Mouse (Mus musculus) retina, postnatal 1 day (tissue): ENCODE measurements at regions not wholly inside any gene's neighbourhood (a gene's known extent, or its start where the extent isn't known, plus 50 kb on each side); places are given as distances from the start of the nearest gene placed in this dataset.

Experiments used
- DNase-seq: peaks from one replicate; pipeline ENCODE4 v3.0.0-alpha.2; 2012

GRCm38 (mm10) chr4:56036334-56036733 is 504.1 kb upstream of the Klf4 start:
- no peak for DNase-seq

- no peak for DNase-seq
These were observed 503.3 kb upstream of the Klf4 start for GRCm38 (mm10) chr4:56035543-56035942.

- DNase-seq = no peak
These were observed 496.2 kb upstream of the Klf4 start for GRCm38 (mm10) chr4:56028441-56028840.

- no peak for DNase-seq
These were observed 495.0 kb upstream of the Klf4 start for GRCm38 (mm10) chr4:56027258-56027657.

DNA sequence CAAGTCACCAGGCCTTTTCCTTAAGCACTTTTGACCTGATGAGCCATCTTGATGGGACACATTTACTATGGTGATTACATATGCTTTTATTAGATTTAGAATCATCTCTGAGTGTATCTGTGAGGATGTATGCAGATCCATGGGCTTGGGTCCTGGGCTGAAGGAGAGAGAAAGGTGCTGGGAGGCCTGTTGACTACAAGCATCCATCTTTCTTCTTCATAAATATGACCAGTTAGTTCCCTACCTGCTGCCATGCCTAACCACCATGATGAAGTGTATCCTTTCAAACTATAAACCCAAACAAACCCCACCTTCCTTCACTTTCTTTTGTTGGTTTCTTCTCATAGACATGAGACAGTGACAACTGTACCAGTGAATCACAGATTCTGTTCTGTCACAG is 492.2 kb upstream of the Klf4 start:
- DNase-seq = no peak

- no peak for DNase-seq
These were observed 485.9 kb upstream of the Klf4 start for GRCm38 (mm10) chr4:56018212-56018611.

DNA sequence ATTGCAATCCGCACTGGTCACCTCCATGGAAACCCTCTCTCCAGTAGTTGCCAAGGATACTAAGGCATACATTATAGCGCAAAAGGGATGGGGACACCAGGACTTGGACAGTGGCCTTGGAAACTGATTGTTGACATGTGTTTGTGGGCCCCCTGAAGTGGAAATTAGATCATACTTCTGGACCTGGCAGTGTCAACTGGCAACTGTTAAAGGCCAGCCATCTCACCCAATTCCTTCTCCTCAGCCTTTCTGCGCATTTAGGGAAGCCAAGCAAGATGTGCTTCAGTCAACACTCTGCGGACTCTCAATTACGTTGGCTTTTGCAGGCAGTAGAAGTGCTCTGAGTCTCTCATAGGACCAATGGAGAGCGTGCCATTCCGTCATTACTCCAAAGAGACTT is 483.2 kb upstream of the Klf4 start:
- DNase-seq = no peak

DNA sequence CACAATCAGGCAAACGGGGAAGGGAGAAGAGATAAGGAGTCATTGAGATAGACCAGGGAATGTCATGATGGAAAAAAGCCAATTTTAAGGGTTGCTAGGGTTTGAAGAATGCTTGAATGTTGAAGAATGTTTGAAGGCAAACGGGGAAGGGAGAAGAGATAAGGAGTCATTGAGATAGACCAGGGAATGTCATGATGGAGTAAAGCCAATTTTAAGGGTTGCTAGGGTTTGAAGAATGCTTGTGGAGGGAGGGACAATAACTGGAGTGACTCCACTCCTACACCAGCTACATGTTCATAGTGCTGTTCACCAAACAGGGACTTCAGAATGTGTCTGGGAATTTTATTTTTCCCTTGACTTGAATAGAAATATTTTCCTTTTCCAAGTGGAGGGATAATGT is 476.0 kb upstream of the Klf4 start:
- DNase-seq = no peak

DNA sequence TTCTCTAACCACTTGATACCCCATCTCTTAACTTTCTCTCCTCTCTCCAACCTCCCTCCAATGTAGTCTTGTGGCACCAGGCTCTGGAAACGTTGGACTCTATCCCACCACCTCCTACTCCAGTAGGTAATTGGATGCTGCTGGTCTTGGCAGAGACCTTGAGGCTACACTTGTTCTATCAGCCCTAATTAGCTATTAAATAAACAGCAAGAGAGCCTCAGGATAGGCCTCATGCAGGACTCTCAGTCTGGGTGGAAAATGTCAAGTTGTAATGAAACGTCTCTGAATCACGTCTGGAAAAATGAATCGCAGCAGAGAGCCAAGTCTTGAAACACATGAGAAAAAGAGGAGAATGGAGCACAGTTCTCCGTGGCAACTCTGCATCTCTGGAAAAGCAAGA is 472.0 kb upstream of the Klf4 start:
- no peak for DNase-seq

DNA sequence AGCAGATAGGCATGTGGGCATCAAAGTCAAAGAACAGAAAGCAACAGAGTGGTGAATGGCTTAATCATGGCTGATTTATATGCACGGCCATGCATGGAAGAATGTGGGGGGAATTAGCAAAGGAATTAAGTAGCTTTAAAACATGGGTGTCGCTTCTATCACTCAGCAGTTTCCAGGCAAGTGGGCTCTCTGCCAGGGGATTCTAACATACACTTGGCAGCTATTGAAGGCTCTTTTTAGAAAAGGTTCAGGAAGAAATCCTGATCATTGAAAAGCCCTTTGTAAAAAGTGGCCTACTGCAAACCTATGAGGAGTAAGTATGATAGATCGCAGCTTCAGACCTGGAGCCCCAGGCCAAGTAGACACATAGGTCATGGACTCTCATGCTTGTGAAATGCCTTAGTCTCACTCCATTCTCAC is 469.1 kb upstream of the Klf4 start:
- no peak for DNase-seq

- DNase-seq = no peak
These were observed 451.8 kb upstream of the Klf4 start for GRCm38 (mm10) chr4:55984026-55984425.

DNA sequence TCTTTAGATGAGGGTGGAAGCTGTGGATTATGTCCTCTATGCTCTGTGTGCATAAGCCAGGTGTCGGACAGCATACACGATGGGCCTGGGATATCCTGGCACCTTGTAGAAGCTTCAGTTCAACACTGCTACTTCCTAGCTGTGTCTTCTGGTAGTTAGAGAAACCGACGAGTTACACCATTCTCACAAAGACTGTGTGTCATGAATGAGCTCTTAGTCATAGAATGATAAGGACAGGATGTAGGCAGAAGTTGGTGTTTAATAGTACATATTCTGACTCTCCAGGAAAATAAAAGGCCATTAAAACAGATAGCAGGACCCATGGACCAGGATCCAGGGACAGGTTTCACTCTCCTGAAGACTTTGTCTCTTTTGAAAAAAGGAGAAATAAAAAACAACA is 446.3 kb upstream of the Klf4 start:
- no peak for DNase-seq

DNA sequence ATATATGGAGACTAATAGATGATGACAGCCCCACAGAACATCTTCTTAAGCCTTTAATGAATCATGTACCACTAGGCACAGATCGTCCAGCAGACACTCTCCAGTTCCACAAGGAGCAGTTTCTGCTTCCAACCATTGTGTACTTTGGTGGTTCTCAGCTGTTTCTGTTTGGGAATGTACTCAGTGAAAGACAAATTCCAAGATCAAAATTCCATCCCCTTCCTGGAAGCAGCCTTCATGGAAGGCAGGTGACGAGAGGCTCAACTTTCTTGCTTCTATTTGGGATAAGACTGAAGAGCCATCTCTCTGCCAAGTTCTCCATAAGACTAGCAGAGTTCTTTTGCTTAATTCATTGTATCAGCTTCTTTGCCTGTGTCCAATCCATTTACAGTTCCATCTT is 444.0 kb upstream of the Klf4 start:
- DNase-seq = no peak

DNA sequence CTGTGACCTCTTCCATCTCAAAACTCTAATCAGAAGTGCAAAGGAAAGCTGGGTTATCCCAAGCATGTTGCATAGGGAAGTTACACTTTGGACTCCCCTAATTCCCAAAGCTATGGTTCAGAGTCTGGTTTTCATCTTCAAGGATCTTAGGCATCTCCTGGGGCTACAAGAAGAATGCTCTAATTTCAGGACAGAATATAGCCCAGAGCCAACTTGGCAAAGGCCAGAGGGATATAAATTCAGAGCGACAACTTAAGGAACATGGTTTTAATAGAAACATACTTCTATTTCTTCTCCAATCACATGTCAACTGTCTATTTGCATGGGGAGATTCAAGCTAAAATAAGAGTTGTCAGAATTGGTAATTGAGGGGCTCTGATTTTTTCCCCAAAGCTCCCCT is 441.4 kb upstream of the Klf4 start:
- no peak for DNase-seq

GRCm38 (mm10) chr4:55972235-55972819 is 440.1 kb upstream of the Klf4 start:
- DNase-seq = no peak

GRCm38 (mm10) chr4:55960063-55960462 is 427.8 kb upstream of the Klf4 start:
- DNase-seq = no peak

DNA sequence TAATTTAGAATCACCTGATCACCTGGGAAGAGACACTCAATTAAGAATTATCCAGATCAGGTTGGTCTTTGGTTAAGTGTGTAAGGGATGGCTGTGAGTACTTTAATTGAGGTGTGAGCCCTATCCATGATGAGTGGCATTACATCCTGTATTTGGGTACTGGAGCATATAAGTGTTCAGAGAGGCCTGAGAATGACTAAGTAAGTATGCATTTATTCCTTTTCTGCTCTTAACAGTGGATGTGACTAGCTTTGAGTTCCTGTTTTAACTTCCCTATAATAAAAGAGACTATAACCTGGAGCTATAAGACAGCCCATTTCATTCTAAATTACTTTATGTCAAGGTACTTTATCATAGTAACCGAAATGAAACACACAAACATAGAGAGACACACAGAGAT is 421.4 kb upstream of the Klf4 start:
- DNase-seq = no peak

- DNase-seq = no peak
These were observed 420.0 kb upstream of the Klf4 start for GRCm38 (mm10) chr4:55952220-55952619.

GRCm38 (mm10) chr4:55941423-55941822 is 409.2 kb upstream of the Klf4 start:
- DNase-seq = no peak

DNA sequence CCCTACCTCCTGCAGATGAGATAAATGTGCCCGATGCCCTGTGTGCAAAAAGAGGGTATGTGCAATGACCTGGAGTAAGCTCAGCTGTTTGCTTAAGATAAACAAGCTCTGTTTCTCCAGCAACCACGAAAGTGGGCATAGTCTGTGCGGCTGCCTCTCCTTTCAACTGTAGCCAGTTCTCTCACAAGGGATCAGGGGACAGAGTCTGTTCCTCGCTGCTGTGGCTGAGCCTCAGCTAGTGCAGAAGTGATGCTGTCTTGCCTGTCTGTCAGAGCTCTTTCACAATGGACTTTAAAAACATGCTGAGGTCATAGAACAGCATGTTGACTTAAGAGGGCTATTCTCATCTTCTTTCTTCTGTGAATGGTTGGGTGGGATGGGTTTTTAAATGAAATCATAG is 406.1 kb upstream of the Klf4 start:
- no peak for DNase-seq

- DNase-seq = no peak
These were observed 405.6 kb upstream of the Klf4 start for GRCm38 (mm10) chr4:55937833-55938232.

DNA sequence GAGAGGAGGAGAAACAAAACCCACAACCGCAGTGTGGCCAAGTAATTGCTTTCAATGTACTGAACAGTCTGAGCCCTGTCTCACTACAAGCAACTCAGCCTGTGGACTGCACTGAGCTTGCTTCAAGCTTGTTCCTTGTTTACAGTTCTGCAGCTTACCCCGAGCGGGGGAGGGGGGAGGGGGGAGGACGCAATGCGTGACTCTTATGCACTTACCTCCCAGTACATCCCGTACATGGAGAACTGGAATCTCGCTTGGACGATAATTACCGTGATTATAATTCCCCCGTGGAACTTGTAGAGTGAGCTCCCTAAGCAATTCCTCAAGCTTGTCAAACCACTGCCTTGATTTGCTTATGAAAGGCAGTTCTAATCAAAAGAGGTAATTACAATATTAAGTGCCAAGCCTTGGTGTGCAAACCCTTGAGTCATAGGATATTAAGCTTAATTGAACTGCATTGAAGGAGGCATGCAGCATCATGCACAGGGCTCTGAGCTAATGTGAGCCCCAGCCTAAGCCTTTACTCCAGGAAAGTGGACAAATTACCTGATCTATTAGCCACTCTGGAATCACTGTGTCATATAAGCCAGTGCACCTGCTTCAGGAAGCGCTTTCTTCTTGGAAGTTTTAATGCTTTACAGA is 397.0 kb upstream of the Klf4 start:
- DNase-seq = peak; percentile 54

DNA sequence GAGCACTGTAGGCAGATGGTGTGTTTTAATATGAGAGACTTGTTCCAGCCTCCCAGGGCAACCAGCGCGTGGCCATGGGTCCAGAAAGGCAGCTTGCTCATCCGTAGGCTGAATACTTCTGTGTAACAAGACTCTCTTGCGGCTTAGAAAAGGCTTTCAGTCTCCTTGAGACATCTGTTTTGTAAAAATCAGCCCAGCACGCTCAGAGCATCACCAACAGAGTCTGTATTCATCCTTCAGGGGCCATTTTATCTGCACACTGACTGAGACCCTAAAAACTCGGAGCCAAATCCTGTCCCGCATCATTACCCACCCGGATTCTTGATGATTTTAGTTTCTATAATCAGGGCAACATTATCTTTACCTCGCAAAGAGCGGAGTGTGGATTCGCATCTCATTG is 396.4 kb upstream of the Klf4 start:
- DNase-seq = peak; percentile 9

GRCm38 (mm10) chr4:55928196-55928595 is 395.9 kb upstream of the Klf4 start:
- DNase-seq = no peak

DNA sequence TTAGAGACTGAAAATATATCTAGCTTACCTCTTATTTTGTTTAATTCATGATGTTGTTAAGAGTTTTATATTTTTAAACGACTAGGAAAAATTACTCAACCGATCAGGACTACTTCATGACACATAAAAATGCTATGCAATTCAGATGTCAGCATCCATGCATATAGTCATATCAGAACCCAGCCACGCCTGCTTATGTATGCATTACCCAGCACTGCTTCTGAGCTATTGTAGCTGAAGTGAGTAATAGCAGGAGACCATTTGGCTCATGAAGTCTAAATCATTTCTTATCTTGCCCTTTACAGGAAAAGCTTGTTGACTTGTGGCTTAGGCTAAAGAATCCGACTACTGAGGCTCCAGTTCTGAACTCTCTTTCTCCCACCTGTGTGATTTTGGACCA is 395.1 kb upstream of the Klf4 start:
- no peak for DNase-seq
